ENCODE assay signal across 8 mouse cellular contexts in genomic region chr19:4099056-4099455, GRCm38 (mm10). TPM values are rescaled to one million over a fixed set of nuclear protein-coding genes. Genes with fewer than 3 reads are reported as not detected.
DNase-seq lines count a peak whose midpoint lies in the region; ATAC-seq and TF ChIP-seq lines count a peak whose summit lies in the region.

No protein-coding gene starts in this region.

- peak; percentile 91 for DNase-seq in adrenal gland, adult 8-10 months
- peak; percentile 82 for DNase-seq in embryo, embryonic 11.5 days (ENCODE audit: low read depth, low spot score)
- peak; percentile 90 for DNase-seq in left cerebral cortex, postnatal 4 days
- peak; percentile 99 for DNase-seq in midbrain, embryonic 11.5 days (ENCODE audit: low spot score, missing footprints)
- DNase-seq in right cerebral cortex, postnatal 4 days: peak; percentile 88
- DNase-seq in yolk sac, embryonic 10.5 days (ENCODE audit: low spot score): peak; percentile 80

- H3K27me3 ChIP-seq in intestine, postnatal 0 days (replicated peaks; ENCODE audit: control insufficient read depth, insufficient read depth, low read length): no peaks in the 10 kb centered on the region
- H3K27me3 ChIP-seq in midbrain, embryonic 11.5 days (ENCODE audit: control insufficient read depth, insufficient read depth, low read length): peaks cover 21% of the 10 kb centered on the region

- H3K4me1 ChIP-seq in intestine, postnatal 0 days (replicated peaks; ENCODE audit: control insufficient read depth, insufficient read depth, low read length): peaks cover 3% of the 10 kb centered on the region; the same call in 1 of the 2 replicates
- peaks cover 28% of the 10 kb centered on the region for H3K4me1 ChIP-seq in midbrain, embryonic 11.5 days (ENCODE audit: control insufficient read depth, insufficient read depth, low read length)

- no peak overlapping the region for H3K4me3 ChIP-seq in intestine, postnatal 0 days (ENCODE audit: low read depth, low read length)
- no peak overlapping the region for H3K4me3 ChIP-seq in midbrain, embryonic 11.5 days (ENCODE audit: low read depth, low read length)

- H3K4me2 ChIP-seq in intestine, postnatal 0 days (replicated peaks; ENCODE audit: low read depth): peak overlapping the region; percentile 93
- no peak overlapping the region; the same call in 1 of the 2 replicates for H3K4me2 ChIP-seq in midbrain, embryonic 11.5 days

- intact Hi-C loops in left cerebral cortex, postnatal 4 days (cut with DNase I): no loop called here

- H3K36me3 ChIP-seq in intestine, postnatal 0 days (ENCODE audit: control insufficient read depth, insufficient read depth): peaks cover 7% of the 10 kb centered on the region; the same call in 1 of the 2 replicates
- H3K36me3 ChIP-seq in midbrain, embryonic 11.5 days (ENCODE audit: control insufficient read depth, insufficient read depth, low read length): no peaks in the 10 kb centered on the region

- peak overlapping the region; percentile 79 for H3K27ac ChIP-seq in intestine, postnatal 0 days (ENCODE audit: low read depth, low read length)
- no peak overlapping the region for H3K27ac ChIP-seq in midbrain, embryonic 11.5 days (ENCODE audit: low read depth, low read length)

- peak; percentile 98 for TF ChIP-seq CTCF in intestine, postnatal 0 days (IDR thresholded peaks at IDR 0.05; ENCODE audit: low read depth)

- H3K9ac ChIP-seq in intestine, postnatal 0 days (ENCODE audit: low read depth, low read length): no peak overlapping the region
- H3K9ac ChIP-seq in midbrain, embryonic 11.5 days (ENCODE audit: low read length): no peak overlapping the region

- no peaks in the 10 kb centered on the region for H3K9me3 ChIP-seq in intestine, postnatal 0 days (ENCODE audit: control insufficient read depth)
- no peaks in the 10 kb centered on the region for H3K9me3 ChIP-seq in midbrain, embryonic 11.5 days (ENCODE audit: control insufficient read depth, low read length)

- ATAC-seq in granulocyte monocyte progenitor cell, adult 5-6 weeks (replicated peaks; ENCODE audit: poor library complexity, severe bottlenecking): peak; percentile 26
- ATAC-seq in intestine, postnatal 0 days: peak; percentile 25; the same call in 1 of the 2 replicates
- ATAC-seq in midbrain, embryonic 11.5 days (ENCODE audit: low FRiP score): no peak

- 12% methylated on average over 9 of the region's 9 CpGs for WGBS in intestine, postnatal 0 days
- 15% methylated on average over 9 of the region's 9 CpGs for WGBS in midbrain, embryonic 11.5 days

RNA-seq across cellular contexts. Expression of gene Pitpnm1, which starts 0.7 kb away (rescaled TPM):
- total RNA-seq in adrenal gland, adult 8-10 months (2022): 100 to 1,000 TPM in 1 of 4 experiments, 10 to 100 TPM in 3; 57.1 to 119 (median 84.1) TPM
- total RNA-seq in granulocyte monocyte progenitor cell, adult 5-6 weeks (2014; fragmentation: Nextera tagmentation): 11.3 and 16.8 TPM in 2 replicates
- 4.5 and 24.3 TPM in 2 replicates for total RNA-seq in granulocyte monocyte progenitor cell, adult 5-6 weeks (2017)
- 13.7 and 16.3 TPM in 2 replicates for polyA plus RNA-seq in intestine, postnatal 0 days (2015; fragmentation: Nextera tagmentation; extraction: Ambion mirVana)
- total RNA-seq in left cerebral cortex, postnatal 4 days (2021): 100 to 1,000 TPM; 185 to 187 TPM
- 11.2 and 11.3 TPM in 2 replicates for polyA plus RNA-seq in midbrain, embryonic 11.5 days (2014; fragmentation: Nextera tagmentation; extraction: Ambion mirVana)

RNA-seq across cellular contexts. Expression of gene Cdk2ap2, which starts 2.1 kb away (rescaled TPM):
- total RNA-seq in adrenal gland, adult 8-10 months (2022): 100 to 1,000 TPM; 100 to 146 (median 129) TPM
- 119 and 155 TPM in 2 replicates for total RNA-seq in granulocyte monocyte progenitor cell, adult 5-6 weeks (2014; fragmentation: Nextera tagmentation)
- total RNA-seq in granulocyte monocyte progenitor cell, adult 5-6 weeks (2017): 33.7 and 36.5 TPM in 2 replicates
- 97.1 and 108 TPM in 2 replicates for polyA plus RNA-seq in intestine, postnatal 0 days (2015; fragmentation: Nextera tagmentation; extraction: Ambion mirVana)
- total RNA-seq in left cerebral cortex, postnatal 4 days (2021): 10 to 100 TPM; 27.5 to 28.3 TPM
- 60.8 and 73.5 TPM in 2 replicates for polyA plus RNA-seq in midbrain, embryonic 11.5 days (2014; fragmentation: Nextera tagmentation; extraction: Ambion mirVana)

RNA-seq across cellular contexts. Expression of gene Cabp2, which starts 17.7 kb away (rescaled TPM):
- not detected for total RNA-seq in adrenal gland, adult 8-10 months (2022)
- not detected in 2 replicates for total RNA-seq in granulocyte monocyte progenitor cell, adult 5-6 weeks (2014; fragmentation: Nextera tagmentation)
- total RNA-seq in granulocyte monocyte progenitor cell, adult 5-6 weeks (2017): not detected in 2 replicates
- not detected in 2 replicates for polyA plus RNA-seq in intestine, postnatal 0 days (2015; fragmentation: Nextera tagmentation; extraction: Ambion mirVana)
- not detected for total RNA-seq in left cerebral cortex, postnatal 4 days (2021)
- polyA plus RNA-seq in midbrain, embryonic 11.5 days (2014; fragmentation: Nextera tagmentation; extraction: Ambion mirVana): not detected in 2 replicates

RNA-seq across cellular contexts. Expression of gene Aip, which starts 26.6 kb away (rescaled TPM):
- total RNA-seq in adrenal gland, adult 8-10 months (2022): 100 to 1,000 TPM; 129 to 143 (median 134) TPM
- 19.6 and 60.2 TPM in 2 replicates for total RNA-seq in granulocyte monocyte progenitor cell, adult 5-6 weeks (2014; fragmentation: Nextera tagmentation)
- total RNA-seq in granulocyte monocyte progenitor cell, adult 5-6 weeks (2017): 31.3 and 38.6 TPM in 2 replicates
- polyA plus RNA-seq in intestine, postnatal 0 days (2015; fragmentation: Nextera tagmentation; extraction: Ambion mirVana): 42.0 and 42.3 TPM in 2 replicates
- 10 to 100 TPM; 54.8 to 64.8 TPM for total RNA-seq in left cerebral cortex, postnatal 4 days (2021)
- polyA plus RNA-seq in midbrain, embryonic 11.5 days (2014; fragmentation: Nextera tagmentation; extraction: Ambion mirVana): 54.9 and 58.9 TPM in 2 replicates

RNA-seq across cellular contexts. Expression of gene Gstp3, which starts 39.7 kb away (rescaled TPM):
- 1 to 10 TPM in 1 of 4 experiments, under 1 TPM in 3; 0.56 to 1.1 (median 0.77) TPM for total RNA-seq in adrenal gland, adult 8-10 months (2022)
- not detected in 2 replicates for total RNA-seq in granulocyte monocyte progenitor cell, adult 5-6 weeks (2014; fragmentation: Nextera tagmentation)
- total RNA-seq in granulocyte monocyte progenitor cell, adult 5-6 weeks (2017): 0.65 TPM in 1 of 2 replicates, not detected in the other
- 68.7 and 72.6 TPM in 2 replicates for polyA plus RNA-seq in intestine, postnatal 0 days (2015; fragmentation: Nextera tagmentation; extraction: Ambion mirVana)
- total RNA-seq in left cerebral cortex, postnatal 4 days (2021): not detected
- not detected in 2 replicates for polyA plus RNA-seq in midbrain, embryonic 11.5 days (2014; fragmentation: Nextera tagmentation; extraction: Ambion mirVana)
